Mouse (Mus musculus) lung, embryonic 15.5 days (tissue): ENCODE measurements around the gene Suv39h1. TPM values are rescaled to one million over a fixed set of nuclear protein-coding genes. Genes with fewer than 3 reads are reported as not detected.
"Not testable (repeated sequence)": the region's sequence is repeated elsewhere in the genome, so short reads cannot be mapped to it uniquely, and the experiment has no call there.

Experiments
- ATAC-seq: fragments of 200-750 bp; cut with Nextera tagmentation; 2 replicates; pipeline ENCODE4 v1.8.0; 2017; ENCODE audit warnings: moderate number of reproducible peaks, borderline replicate concordance; ENCODE audit not compliant: low FRiP score, low TSS enrichment; ENCODE audit errors: extremely low read depth
- H3K27ac ChIP-seq: fragments of 300-500 bp; sonication (generic); 2 replicates; pipeline ENCODE4 v1.5.1; 2015; ENCODE audit warnings: moderate library complexity, mild to moderate bottlenecking, inconsistent platforms
- H3K27me3 ChIP-seq: fragments of 300-500 bp; sonication (generic); 2 replicates; pipeline ENCODE4 v1.6.1; 2015; ENCODE audit warnings: inconsistent platforms
- H3K36me3 ChIP-seq: fragments of 300-500 bp; sonication (generic); 2 replicates; pipeline ENCODE4 v1.6.1; 2015; ENCODE audit warnings: inconsistent platforms
- H3K4me1 ChIP-seq: fragments of 300-500 bp; sonication (generic); 2 replicates; pipeline ENCODE4 v1.6.1; 2015; ENCODE audit warnings: inconsistent platforms
- H3K4me2 ChIP-seq: fragments of 300-500 bp; sonication (generic); 2 replicates; pipeline ENCODE4 v1.6.1; 2015; ENCODE audit warnings: inconsistent platforms, mild to moderate bottlenecking, moderate library complexity
- H3K4me3 ChIP-seq: fragments of 300-500 bp; sonication (generic); 2 replicates; pipeline ENCODE4 v1.5.1; 2015; ENCODE audit warnings: mild to moderate bottlenecking, inconsistent platforms
- H3K9ac ChIP-seq: fragments of 300-500 bp; sonication (generic); 2 replicates; pipeline ENCODE4 v1.6.1; 2015; ENCODE audit warnings: inconsistent platforms
- H3K9me3 ChIP-seq: fragments of 300-500 bp; sonication (generic); 2 replicates; pipeline ENCODE4 v1.6.1; 2016; ENCODE audit warnings: inconsistent platforms
- WGBS: fragments of 180-500 bp; shearing (Covaris S2); methylation state at CpG from one replicate; pipeline ENCODE4 v1.1.7; 2015; 5-methylcytosine and 5-hydroxymethylcytosine counted together
- polyA plus RNA-seq: library from polyadenylated mRNA; unstranded; fragments of >200 nt; fragmentation: Nextera tagmentation; extraction: Ambion mirVana; gene quantifications from 2 replicates; pipeline ENCODE4 v1.2.1, GENCODE M21; 2015

Suv39h1 gene
- polyA plus RNA-seq, 1 experiment from 2014 or later, result 68.0 TPM

GRCm38 (mm10) chrX:8090954-8091347, 16.4 kb upstream of the Suv39h1 start:
- not testable (repeated sequence) for H3K9ac ChIP-seq, H3K4me1 ChIP-seq, ATAC-seq, H3K27ac ChIP-seq, H3K4me3 ChIP-seq, H3K36me3 ChIP-seq, H3K9me3 ChIP-seq, H3K27me3 ChIP-seq, H3K4me2 ChIP-seq
- 75% methylated on average over 4 of the region's 5 CpGs for WGBS

GRCm38 (mm10) chrX:8090346-8090953, 15.9 kb upstream of the Suv39h1 start, which contains the start of gene Was:
Was (minus strand) TSS chrX:8090498.
- no peak within 1 kb of the TSS for H3K9ac ChIP-seq

GRCm38 (mm10) chrX:8089746-8090145, 15.2 kb upstream of the Suv39h1 start:
- no peak overlapping the region for H3K9ac ChIP-seq
- no peaks in the 10 kb centered on the region for H3K9me3 ChIP-seq
- no peaks in the 10 kb centered on the region for H3K27me3 ChIP-seq
- WGBS, result 82% methylated on average over 3 of the region's 3 CpGs
- H3K4me2 ChIP-seq, result no peak overlapping the region
- H3K4me3 ChIP-seq, result no peak overlapping the region
- no peak for ATAC-seq
- H3K27ac ChIP-seq, result no peak overlapping the region
- H3K4me1 ChIP-seq, result no peaks in the 10 kb centered on the region
- no peaks in the 10 kb centered on the region for H3K36me3 ChIP-seq

More at GRCm38 (mm10) chrX:8090346-8090953, 15.9 kb upstream of the Suv39h1 start, which contains the start of gene Was:
- Histone ChIP-seq H3K4me2 (no peak within 1 kb of the TSS), H3K4me3 (no peak within 1 kb of the TSS), H3K27ac (no peak within 1 kb of the TSS), H3K36me3 (no peaks in the 10 kb centered on the region), H3K4me1 (no peaks in the 10 kb centered on the region), H3K9me3 (no peaks in the 10 kb centered on the region), H3K27me3 (no peaks in the 10 kb centered on the region)
- ATAC-seq, result no peak
- 83% methylated on average over 14 of the region's 14 CpGs for WGBS

- H3K4me1 ChIP-seq, result no peaks in the 10 kb centered on the region
- H3K9me3 ChIP-seq, result no peaks in the 10 kb centered on the region
- no peak overlapping the region for H3K4me2 ChIP-seq
- H3K27me3 ChIP-seq, result no peaks in the 10 kb centered on the region
- no peak for ATAC-seq
- no peak overlapping the region for H3K9ac ChIP-seq
- no peak overlapping the region for H3K27ac ChIP-seq
- 82% methylated on average over 8 of the region's 8 CpGs for WGBS
- no peaks in the 10 kb centered on the region for H3K36me3 ChIP-seq
- H3K4me3 ChIP-seq, result no peak overlapping the region
Measured at GRCm38 (mm10) chrX:8085611-8086010, 11.1 kb upstream of the Suv39h1 start.

- H3K4me2 ChIP-seq, result no peak overlapping the region
- H3K36me3 ChIP-seq, result no peaks in the 10 kb centered on the region
- no peak overlapping the region for H3K9ac ChIP-seq
- H3K27me3 ChIP-seq, result no peaks in the 10 kb centered on the region
- 83% methylated on average over 6 of the region's 6 CpGs for WGBS
- H3K9me3 ChIP-seq, result no peaks in the 10 kb centered on the region
- no peak overlapping the region for H3K4me3 ChIP-seq
- ATAC-seq, result no peak
- H3K27ac ChIP-seq, result no peak overlapping the region
- no peaks in the 10 kb centered on the region for H3K4me1 ChIP-seq
Measured at GRCm38 (mm10) chrX:8084771-8085259, 10.3 kb upstream of the Suv39h1 start.

- peak overlapping the region; percentile 63 for H3K4me3 ChIP-seq
- no peaks in the 10 kb centered on the region for H3K9me3 ChIP-seq
- H3K27me3 ChIP-seq, result no peaks in the 10 kb centered on the region
- H3K4me2 ChIP-seq, result peak overlapping the region; percentile 58
- H3K9ac ChIP-seq, result peak overlapping the region; percentile 40; the same call in 1 of the 2 replicates
- H3K27ac ChIP-seq, result peak overlapping the region; percentile 53
- H3K36me3 ChIP-seq, result peaks cover 16% of the 10 kb centered on the region; the same call in 1 of the 2 replicates
- H3K4me1 ChIP-seq, result 0 out of 2 replicates have a peak, but pooled peaks cover 4% of the 10 kb centered on the region
- WGBS, result 31% methylated on average over 3 of the region's 3 CpGs
- ATAC-seq, result peak; percentile 20
Measured at GRCm38 (mm10) chrX:8075104-8075503, 544 bp upstream of the Suv39h1 start.

GRCm38 (mm10) chrX:8073881-8074429, 605 bp downstream of the Suv39h1 start:
- peak overlapping the region; percentile 49 for H3K4me2 ChIP-seq
- peaks cover 21% of the 10 kb centered on the region; the same call in 1 of the 2 replicates for H3K36me3 ChIP-seq
- peak overlapping the region; percentile 63 for H3K4me3 ChIP-seq
- H3K4me1 ChIP-seq, result 0 out of 2 replicates have a peak, but pooled peaks cover 4% of the 10 kb centered on the region
- H3K27me3 ChIP-seq, result no peaks in the 10 kb centered on the region
- H3K9me3 ChIP-seq, result no peaks in the 10 kb centered on the region
- no peak; the same call in 1 of the 2 replicates for ATAC-seq
- peak overlapping the region; percentile 60 for H3K9ac ChIP-seq
- 17% methylated on average over 45 of the region's 64 CpGs for WGBS
- H3K27ac ChIP-seq, result peak overlapping the region; percentile 94

GRCm38 (mm10) chrX:8069166-8069565, 5.4 kb downstream of the Suv39h1 start:
- Histone ChIP-seq H3K27ac (no peak overlapping the region), H3K9me3 (no peaks in the 10 kb centered on the region), H3K36me3 (peaks cover 32% of the 10 kb centered on the region), H3K4me3 (no peak overlapping the region), H3K4me1 (0 out of 2 replicates have a peak, but pooled peaks cover 4% of the 10 kb centered on the region), H3K4me2 (no peak overlapping the region), H3K9ac (no peak overlapping the region), H3K27me3 (no peaks in the 10 kb centered on the region)
- 100% methylated on average over 1 of the region's 1 CpGs for WGBS
- ATAC-seq, result no peak

- H3K4me1 ChIP-seq, H3K4me2 ChIP-seq, H3K9ac ChIP-seq, H3K36me3 ChIP-seq, H3K9me3 ChIP-seq, H3K27me3 ChIP-seq, ATAC-seq, H3K27ac ChIP-seq, H3K4me3 ChIP-seq: not testable (repeated sequence)
- 79% methylated on average over 8 of the region's 8 CpGs for WGBS
Measured at GRCm38 (mm10) chrX:8051044-8051781, 23.3 kb downstream of the Suv39h1 start.

- Histone ChIP-seq H3K9ac (no peak overlapping the region), H3K9me3 (no peaks in the 10 kb centered on the region), H3K27ac (no peak overlapping the region), H3K4me2 (no peak overlapping the region), H3K36me3 (no peaks in the 10 kb centered on the region), H3K4me3 (no peak overlapping the region), H3K27me3 (no peaks in the 10 kb centered on the region), H3K4me1 (no peaks in the 10 kb centered on the region)
- 69% methylated on average over 1 of the region's 1 CpGs for WGBS
- ATAC-seq, result no peak
Measured at GRCm38 (mm10) chrX:8033009-8033408, 41.6 kb downstream of the Suv39h1 start.

GRCm38 (mm10) chrX:8026811-8027210, 47.7 kb downstream of the Suv39h1 start:
- Histone ChIP-seq H3K27ac (no peak overlapping the region), H3K36me3 (no peaks in the 10 kb centered on the region), H3K27me3 (no peaks in the 10 kb centered on the region), H3K9me3 (no peaks in the 10 kb centered on the region), H3K9ac (no peak overlapping the region), H3K4me1 (no peaks in the 10 kb centered on the region), H3K4me3 (no peak overlapping the region), H3K4me2 (no peak overlapping the region)
- WGBS, result 62% methylated on average over 4 of the region's 4 CpGs
- ATAC-seq, result no peak

- H3K27me3 ChIP-seq, result no peaks in the 10 kb centered on the region
- WGBS, result 48% methylated on average over 2 of the region's 2 CpGs
- H3K4me2 ChIP-seq, result no peak overlapping the region
- H3K9me3 ChIP-seq, result no peaks in the 10 kb centered on the region
- no peak overlapping the region for H3K4me3 ChIP-seq
- no peak for ATAC-seq
- H3K27ac ChIP-seq, result no peak overlapping the region
- no peaks in the 10 kb centered on the region for H3K4me1 ChIP-seq
- H3K9ac ChIP-seq, result no peak overlapping the region
- H3K36me3 ChIP-seq, result no peaks in the 10 kb centered on the region
Measured at GRCm38 (mm10) chrX:8024795-8025194, 49.8 kb downstream of the Suv39h1 start.
